Mouse (Mus musculus): ENCODE data around the gene Sema3c.

DNA sequence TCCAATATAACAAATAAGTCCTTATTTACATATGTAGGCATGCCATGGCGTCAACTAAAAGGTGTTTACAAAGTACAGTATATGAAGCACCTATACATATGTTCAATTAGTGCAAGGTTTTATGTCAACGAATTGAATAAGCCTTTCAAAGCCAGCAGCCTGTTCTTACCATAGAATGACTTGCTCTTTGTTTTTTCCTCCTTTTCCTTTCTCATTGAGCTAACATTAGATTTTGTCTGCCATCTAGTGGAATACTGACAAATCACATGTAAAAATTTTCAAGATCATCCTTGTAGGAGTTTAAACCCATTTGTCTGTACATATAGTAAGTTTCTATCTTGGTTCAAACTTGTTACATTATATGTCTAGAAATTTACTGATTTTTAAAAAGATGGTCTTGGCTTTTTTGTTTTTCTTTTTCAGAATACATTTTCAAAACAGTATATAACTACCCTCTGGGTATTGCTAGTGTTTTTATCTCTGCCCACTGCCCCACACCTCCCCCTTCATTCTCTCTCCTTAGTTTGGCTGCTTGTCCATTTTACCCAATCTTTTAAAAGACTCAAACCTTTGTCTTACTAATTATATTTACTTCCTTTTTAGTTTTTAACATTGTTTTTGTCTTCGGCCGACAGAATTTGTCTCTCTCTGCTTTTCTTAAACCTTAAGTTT lies 192.1 kb downstream of the Sema3c start:
- TF ChIP-seq CTCF (conservative IDR thresholded peaks at IDR 0.05; ENCODE audit: insufficient read depth, insufficient read length, low read depth, low read length): no peak
- TF ChIP-seq POLR2A (IDR thresholded peaks at IDR 0.05; ENCODE audit: low read depth, low read length): no peak
